Mouse (Mus musculus) hematopoietic stem cell, adult 5-6 weeks (primary cell): ENCODE data around the gene Mlh3. TPM values are rescaled to one million over a fixed set of nuclear protein-coding genes. Genes with fewer than 3 reads are reported as not detected.

ENCODE experiments used
- ATAC-seq, 2 experiments: fragments of 125-278 bp in 1 of 2; replicated peaks in 1 of 2; 2 replicates each; pipeline ENCODE4 v1.8.0; 2016 to 2017; ENCODE audit warnings: inconsistent platforms in 2 of 2, mild to moderate bottlenecking in 2 of 2, moderate number of reproducible peaks in 2 of 2, low read depth in 1 of 2, moderate TSS enrichment in 1 of 2; ENCODE audit not compliant: low FRiP score in 2 of 2, poor library complexity in 2 of 2, severe bottlenecking in 2 of 2, insufficient read depth in 1 of 2, low TSS enrichment in 1 of 2
- total RNA-seq: library from RNA; stranded (forward); fragments of 172-1452, 232-1000 nt; gene quantifications from 2 replicates; pipeline ENCODE4 v1.2.3, GENCODE M21; 2017

Mlh3 gene
- total RNA-seq, 1 experiment from 2014 or later = 9.4 TPM

GRCm38 (mm10) chr12:85257008-85257639 is 13.3 kb downstream of the Mlh3 start:
- peak; percentile 83 to 92 for ATAC-seq

GRCm38 (mm10) chr12:85256074-85256751 is 14.2 kb downstream of the Mlh3 start:
- ATAC-seq = no peak

GRCm38 (mm10) chr12:85252083-85252482 is 18.3 kb downstream of the Mlh3 start:
- ATAC-seq = no peak

- ATAC-seq = no peak
These were observed 32.8 kb downstream of the Mlh3 start for GRCm38 (mm10) chr12:85237553-85237952.

DNA sequence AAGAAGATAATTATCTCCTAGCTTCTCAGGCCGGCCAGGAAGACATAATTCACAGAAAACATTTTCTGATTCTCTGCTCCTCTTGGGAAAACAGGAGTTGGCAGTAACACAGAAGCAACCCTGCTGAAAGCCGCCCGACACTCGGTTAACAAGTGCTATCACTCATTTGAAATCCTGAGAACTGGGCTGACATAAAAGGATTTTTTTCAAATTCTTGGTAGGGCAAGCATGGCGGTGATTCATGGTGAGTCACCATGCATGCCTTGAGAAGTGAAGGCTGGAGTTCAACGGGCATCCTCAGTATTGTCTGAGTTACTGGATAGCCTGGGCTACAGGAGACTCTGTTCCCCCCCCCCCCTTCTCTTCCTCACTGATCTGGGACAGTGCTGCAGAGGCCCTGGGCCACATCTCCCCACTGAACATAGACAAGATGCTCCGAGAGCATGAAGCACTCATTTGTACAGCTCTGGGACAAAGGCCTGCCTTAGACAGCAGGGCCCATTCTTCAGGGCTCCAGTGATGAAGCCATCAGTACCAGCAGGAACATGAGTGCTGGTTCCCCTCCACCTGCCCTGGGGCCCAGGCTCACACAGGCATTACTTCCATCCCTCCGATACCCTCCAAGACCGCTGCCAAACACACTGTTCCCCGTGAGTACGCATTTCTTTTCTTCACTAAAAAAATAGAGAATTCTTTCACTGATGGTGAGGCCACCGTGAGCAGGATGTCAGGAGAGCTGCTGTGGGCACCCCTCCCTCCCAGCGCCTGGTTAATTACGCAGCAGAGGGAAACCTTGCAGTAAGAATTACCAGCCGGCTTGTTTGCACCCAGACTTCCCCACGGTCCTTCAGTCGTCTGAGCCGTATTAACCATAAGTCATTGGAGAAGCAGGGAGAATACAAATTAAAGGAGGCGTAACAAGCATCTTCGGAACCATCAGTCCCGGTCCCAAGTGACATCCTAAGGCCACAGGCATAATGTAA is 36.7 kb downstream of the Mlh3 start:
- no peak for ATAC-seq

GRCm38 (mm10) chr12:85227876-85228599 is 42.4 kb downstream of the Mlh3 start:
- ATAC-seq = no peak

- ATAC-seq = no peak
These were observed 43.2 kb downstream of the Mlh3 start for GRCm38 (mm10) chr12:85227227-85227626.

DNA sequence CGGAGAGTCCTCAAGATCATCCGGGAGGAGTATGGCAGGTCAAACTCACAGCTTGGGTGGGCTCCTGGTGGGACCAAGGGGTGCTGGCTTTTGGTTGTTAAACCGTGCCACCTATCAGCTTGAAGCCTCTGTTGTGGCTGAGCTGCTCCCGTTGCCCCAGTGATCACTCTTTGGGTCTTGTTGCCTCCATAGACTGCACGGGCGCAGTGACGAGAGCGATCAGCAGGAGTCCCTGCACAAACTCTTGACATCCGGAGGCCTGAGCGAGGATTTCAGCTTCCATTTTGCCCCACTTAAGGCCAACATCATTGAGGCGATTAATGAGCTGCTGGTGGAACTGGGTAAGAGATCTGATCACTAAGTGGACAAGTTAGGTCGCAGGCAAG is 50.5 kb downstream of the Mlh3 start:
- no peak; a peak in 1 of 4 replicates for ATAC-seq

DNA sequence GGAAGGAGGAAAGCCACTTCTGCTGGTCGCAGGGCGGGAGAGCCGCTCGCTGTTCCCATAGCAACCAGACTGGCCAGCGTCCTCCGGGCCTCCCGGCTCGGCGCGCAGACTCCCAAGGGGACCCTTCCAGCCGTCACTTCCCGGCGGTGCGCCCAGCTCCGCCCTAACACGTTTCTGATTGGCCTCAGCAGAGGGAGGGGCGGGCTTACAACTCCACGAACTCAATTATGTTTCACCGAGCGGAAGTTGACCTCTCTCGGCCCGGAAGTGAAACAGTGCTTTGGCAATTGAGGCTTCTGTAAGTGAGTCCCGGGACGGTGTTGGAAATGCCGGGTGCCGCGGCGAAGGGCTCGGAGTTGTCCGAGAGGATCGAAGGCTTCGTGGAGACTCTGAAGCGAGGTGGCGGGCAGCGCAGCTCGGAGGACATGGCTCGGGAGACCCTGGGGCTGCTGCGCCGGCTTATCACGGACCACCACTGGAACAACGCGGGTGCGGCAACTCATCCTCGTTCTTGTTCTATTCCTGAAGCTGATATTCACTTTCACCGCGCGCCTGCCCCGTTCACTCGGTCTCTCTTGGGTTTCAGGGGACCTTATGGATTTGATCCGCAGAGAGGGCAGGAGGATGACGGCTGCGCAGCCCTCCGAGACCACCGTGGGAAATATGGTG is 51.0 kb downstream of the Mlh3 start, which contains the start of gene Eif2b2:
TSS of gene Eif2b2 (plus strand) at position 246 of the 669 bp plus-strand sequence.
- peak; percentile 99 to 100 for ATAC-seq

DNA sequence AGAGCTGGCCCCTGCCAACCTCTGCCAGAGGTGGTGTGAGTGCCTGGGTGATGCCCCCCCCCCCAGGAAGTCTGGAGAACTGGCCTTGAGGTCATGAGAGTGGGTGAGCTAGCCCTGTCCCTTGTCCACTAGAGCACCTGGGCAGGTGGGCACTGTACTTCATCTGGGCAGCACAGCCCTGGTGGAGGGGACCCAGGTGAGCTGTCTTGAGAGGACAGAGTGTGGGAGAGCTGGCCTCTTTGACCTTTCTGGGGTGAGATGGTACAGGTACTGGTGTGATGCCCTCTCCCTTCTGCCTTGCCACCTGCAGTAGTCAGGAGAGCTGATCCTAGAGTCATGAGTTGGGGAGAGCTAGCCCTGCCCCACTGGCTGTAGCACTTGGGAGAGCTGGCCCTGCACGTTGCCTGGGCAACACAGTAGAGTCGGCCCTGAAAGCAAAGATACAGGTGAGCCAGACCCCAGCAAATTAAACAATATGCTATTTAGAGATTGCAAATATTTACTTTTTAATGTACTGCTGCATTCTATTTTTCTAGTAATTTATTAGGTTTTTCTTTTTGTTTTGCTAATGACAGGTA is 52.6 kb downstream of the Mlh3 start:
- no peak for ATAC-seq

- ATAC-seq = no peak
These were observed 55.4 kb downstream of the Mlh3 start for GRCm38 (mm10) chr12:85215031-85215430.

GRCm38 (mm10) chr12:85208687-85209199 is 61.7 kb downstream of the Mlh3 start:
- peak; percentile 53 to 62; a peak in 3 of 4 replicates for ATAC-seq

- no peak for ATAC-seq
These were observed 65.0 kb downstream of the Mlh3 start for GRCm38 (mm10) chr12:85205425-85205824.

DNA sequence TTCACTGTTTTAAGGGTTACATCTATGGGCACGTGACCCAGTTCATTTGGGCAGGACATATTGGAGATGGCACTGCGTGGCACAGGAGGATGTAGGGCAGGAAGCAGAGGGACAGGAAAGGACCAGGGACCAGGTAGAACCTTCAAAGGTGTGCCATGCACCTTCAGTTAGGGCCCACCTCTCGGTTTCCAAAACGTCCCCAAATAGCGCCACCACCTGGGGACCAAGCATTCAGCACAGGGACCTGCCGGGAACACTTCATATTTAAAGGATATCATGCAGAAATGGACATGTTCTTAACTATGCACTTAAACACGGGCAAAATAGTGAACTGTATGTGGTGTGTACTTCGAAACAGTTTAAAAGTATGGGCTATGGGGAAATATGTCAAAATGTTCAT is 66.3 kb downstream of the Mlh3 start:
- ATAC-seq = no peak

GRCm38 (mm10) chr12:85203699-85204098 is 66.7 kb downstream of the Mlh3 start:
- no peak for ATAC-seq

GRCm38 (mm10) chr12:85202191-85202590 is 68.2 kb downstream of the Mlh3 start:
- ATAC-seq = no peak
